Mouse (Mus musculus): ENCODE results near the gene Ppp4r1.

The Ppp4r1 gene

DNA sequence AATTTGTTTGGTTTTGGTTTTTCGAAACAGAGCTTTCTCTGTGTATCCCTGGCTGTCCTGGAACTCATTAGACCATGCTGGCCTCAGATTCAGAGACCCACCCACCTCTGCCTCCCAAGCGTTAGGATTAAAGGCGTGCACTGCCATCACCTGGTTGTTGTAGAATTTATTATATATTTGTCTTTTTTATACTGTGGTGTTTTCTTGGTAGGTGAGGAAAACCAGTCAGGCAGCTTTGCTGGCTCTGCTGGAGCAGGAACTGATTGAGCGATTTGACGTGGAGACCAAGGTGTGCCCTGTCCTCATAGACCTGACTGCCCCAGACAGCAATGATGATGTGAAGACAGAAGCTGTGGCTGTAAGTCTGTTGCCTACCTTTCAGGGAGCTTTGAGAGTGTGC is 28.7 kb downstream of the Ppp4r1 start:
- DNase-seq = no peak

DNA sequence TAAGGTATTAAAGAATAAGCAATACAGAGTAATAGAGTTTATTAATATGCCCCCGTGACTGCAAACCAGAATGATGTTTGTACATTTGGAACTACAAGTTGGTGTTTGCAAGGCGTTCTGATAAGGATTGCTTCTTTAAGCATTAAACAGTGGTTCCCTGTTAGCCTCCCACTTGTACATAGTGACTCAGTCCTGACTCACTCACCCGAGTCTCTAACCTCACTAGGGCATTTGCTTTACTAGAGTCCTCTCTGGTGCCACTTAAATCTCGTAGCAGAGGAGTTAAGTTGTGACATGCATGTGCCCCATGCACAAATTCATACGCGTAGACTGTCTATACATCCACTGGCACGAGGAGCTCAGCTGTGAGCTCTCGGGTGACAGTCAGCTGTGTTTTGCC is 31.4 kb downstream of the Ppp4r1 start:
- no peak for DNase-seq

- no peak for DNase-seq
Observed at GRCm38 (mm10) chr17:65820197-65820596, 37.8 kb downstream of the Ppp4r1 start.

- DNase-seq = no peak
Observed at GRCm38 (mm10) chr17:65822423-65822822, 40.0 kb downstream of the Ppp4r1 start.

- peak; percentile 36 for DNase-seq
Observed at GRCm38 (mm10) chr17:65824246-65824645, 41.9 kb downstream of the Ppp4r1 start.

DNA sequence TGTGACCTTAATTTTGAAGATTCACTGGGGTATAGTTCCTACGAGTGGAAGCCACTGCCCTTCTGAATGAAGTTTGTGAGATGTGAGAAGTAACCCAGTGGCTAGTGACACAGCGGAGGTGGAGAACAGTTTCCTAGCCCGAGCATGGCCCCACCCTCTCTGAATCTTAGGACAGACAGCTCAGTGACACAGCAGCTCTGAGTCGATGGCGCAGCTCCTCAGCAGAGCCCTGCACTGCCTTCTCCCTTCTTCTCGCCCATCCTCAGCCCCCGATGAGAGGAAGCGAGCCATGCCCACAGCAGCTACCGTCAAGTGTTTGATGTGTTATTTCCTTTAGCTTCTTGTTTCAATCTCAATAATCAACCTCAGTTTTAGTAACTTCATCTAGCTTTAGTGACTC is 43.9 kb downstream of the Ppp4r1 start:
- no peak for DNase-seq

- DNase-seq = no peak
Observed at GRCm38 (mm10) chr17:65827119-65827840, 44.9 kb downstream of the Ppp4r1 start.

GRCm38 (mm10) chr17:65827904-65828303 is 45.5 kb downstream of the Ppp4r1 start:
- DNase-seq = no peak

DNA sequence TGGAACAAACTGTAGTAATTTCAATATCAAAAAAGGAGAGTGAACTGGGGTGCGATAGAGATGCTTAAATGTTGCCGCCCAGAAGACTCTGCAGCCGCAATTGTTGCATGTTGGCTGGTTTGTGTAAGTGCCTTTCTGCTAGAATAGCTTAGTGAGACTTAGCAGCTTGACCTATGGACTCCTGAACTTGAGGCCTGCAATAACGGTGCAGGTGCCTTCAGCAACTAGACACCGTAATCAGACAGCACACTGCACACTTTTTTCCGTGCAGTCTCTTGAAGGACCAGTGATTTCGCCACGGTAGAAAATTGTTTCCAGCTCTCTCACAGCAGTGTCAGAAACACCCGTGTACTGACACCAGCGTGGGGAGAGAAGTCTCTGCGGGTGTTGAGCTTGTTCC is 46.6 kb downstream of the Ppp4r1 start:
- DNase-seq = peak; percentile 39

DNA sequence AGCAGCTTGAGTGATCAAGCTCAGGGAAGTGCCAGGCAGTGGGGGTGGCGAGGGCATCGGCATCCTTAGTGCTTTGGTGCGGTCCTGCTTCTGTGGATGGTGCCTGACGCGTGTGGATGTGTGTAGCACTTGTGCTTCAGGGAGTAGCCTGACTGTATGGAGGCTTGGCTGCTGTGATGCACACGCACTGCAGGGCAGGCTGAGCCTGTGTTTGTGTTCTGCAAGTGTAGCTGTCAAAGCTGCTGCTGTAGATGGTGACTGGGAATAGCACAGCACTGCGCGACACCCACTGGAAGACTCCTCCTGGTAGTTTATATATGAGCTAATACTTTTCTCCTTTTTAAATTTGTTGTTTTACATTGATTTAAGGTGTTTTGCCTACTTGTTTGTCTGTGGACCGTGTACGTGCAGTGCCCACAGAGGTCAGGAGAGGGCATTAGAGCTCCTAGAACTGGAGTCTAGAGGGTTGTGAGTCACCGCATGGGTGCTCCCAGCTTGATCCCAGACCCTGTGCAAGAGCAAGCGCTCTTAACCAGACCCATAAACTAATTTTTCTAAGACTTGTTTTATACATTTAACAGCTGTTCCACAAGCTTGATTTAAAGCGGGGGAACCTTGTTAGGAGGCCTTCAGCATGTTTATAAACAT is 48.0 kb downstream of the Ppp4r1 start:
- no peak for DNase-seq

DNA sequence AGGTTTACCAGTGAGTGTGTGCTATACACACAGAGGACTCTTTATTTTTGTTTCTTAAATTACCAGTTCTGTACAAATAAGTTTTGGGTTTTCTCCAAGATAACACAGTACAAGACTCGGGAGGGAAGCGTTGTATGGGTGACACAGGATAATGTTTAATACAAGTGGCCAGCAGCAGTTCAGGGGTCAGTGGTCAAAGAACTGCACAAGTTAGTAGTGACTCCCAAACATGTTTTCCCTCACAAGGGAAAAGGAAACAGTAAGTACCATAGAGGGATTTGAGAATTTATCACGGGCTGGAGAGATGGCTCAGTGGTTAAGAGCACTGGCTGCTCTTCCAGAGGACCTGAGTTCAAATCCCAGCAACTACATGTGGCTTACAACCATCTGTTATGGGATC is 51.5 kb downstream of the Ppp4r1 start:
- no peak for DNase-seq

- DNase-seq = no peak
Observed at GRCm38 (mm10) chr17:65836746-65837145, 54.4 kb downstream of the Ppp4r1 start.

DNA sequence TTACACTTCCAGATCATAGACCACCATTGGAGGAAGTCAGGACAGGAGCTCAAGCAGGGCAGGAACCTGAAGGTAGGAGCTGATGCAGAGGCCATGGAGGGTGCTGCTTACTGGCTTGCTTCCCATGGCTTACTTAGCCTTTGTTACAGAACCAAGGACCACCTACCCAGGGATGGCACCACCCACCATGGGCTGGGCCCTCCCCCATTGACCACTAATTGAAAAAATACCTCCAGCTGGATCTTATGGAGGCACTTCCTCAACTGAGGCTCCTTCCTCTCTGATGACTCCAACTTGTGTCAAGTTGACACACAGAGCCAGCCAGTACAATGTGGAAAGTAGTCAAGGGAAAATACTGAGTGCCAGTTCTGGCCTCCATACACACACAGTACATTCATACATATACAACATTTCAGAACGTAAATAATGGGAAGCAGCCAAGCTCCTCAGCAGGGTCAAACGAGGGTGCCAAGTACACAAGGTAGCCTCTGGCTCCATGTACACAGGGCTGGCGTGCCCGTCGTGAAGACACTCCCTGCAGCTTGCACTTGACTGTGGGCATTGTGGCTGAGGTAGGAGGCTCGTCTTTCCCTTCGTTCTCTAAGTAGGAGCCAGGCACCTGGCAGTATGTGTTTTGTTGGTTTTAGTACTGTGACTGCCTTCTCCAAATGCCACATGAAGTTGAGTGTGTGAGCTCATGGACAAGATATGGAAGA is 57.3 kb downstream of the Ppp4r1 start:
- DNase-seq = no peak

DNA sequence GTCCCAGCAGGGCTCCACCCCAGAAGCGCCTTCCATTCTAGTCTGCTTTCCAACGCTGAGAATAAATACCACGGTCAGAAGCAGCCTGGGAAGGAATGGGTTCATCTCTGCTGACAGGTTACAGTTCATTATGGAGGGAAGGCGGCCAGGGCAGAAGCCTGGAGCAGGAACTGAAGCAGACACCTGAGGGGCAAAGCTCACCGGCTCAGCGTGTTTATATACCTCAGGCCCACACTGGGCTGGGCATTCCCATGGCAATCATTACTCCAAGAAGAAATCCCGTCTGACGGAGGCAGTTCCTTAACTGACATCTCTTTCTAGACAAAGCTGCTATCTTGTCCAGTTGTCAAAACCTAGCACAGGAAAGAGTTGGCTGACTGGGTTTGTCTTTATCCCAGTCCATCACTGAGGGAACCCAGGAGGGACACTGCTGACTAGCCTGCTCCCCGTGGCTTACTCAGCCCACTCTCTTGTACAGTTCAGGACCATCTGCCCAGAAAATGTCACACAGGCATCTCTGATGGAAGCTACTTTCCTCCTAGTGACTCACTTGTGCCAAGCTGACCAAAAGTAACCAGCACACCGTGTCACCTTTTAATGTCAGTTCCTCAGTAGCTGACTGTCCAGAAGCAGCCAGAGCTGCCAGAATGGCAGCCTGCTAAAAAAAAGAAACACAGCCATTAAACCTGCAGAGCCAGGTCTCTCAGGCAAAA is 60.5 kb downstream of the Ppp4r1 start:
- peak; percentile 40 for DNase-seq

- DNase-seq = no peak
Observed at GRCm38 (mm10) chr17:65845423-65845822, 63.0 kb downstream of the Ppp4r1 start.

DNA sequence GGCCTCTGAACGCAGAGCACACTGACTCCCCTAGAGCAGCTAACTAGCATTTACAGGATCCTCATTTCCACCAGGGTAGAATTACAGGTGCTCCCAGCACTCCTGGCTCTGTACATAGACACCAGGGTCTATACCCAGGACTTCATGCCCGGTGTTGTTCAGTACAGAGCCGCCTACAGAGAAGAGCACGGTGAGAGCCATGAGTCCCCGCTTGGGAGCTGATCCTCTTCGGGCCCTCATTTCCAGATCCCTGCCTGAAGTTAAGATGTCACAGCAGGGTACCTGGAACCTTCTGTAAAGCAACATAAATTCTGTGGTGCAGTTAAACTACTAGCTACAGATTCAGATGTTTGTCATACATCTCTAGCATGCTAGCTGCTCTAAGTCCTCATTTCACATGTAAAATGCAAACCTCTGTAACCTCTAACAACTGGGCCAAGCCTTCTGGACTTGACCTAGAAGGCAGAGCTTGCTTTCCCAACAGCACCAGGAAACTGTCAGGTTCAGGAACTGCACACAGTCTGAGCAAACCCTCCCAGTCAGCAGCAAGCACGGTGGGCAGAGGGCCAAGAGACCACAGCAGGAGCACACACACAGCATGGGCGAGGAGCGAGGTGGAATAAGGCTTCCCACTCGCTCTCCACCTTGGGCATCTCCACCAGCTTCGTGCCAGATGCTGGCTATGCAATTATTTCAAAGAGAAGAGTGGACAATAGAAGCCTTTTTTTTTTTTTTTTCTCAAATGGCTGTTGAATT is 65.5 kb downstream of the Ppp4r1 start:
- no peak for DNase-seq

- no peak for DNase-seq
Observed at GRCm38 (mm10) chr17:65850487-65850886, 68.1 kb downstream of the Ppp4r1 start.

- no peak for DNase-seq
Observed at GRCm38 (mm10) chr17:65851749-65852148, 69.4 kb downstream of the Ppp4r1 start.

- no peak for DNase-seq
Observed at GRCm38 (mm10) chr17:65853326-65853725, 71.0 kb downstream of the Ppp4r1 start.

DNA sequence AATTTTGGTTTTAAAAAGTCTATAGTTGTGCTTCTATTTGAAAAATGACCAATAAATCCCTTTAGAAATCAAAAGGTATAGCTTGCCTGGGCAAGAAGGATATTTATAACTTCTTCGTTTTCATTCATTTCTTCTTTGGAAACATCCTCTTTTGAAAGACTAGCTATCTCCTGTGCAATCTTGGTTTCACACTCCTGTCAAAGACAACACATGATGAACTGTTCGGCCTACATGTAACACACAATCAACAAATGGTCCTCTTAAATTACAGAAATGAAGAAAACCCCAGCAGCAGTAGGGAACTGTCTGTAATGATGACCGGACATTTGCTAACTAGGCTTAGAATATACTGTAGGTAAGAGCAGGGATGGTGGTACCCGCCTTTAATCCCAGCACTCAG is 71.6 kb downstream of the Ppp4r1 start:
- DNase-seq = no peak

DNA sequence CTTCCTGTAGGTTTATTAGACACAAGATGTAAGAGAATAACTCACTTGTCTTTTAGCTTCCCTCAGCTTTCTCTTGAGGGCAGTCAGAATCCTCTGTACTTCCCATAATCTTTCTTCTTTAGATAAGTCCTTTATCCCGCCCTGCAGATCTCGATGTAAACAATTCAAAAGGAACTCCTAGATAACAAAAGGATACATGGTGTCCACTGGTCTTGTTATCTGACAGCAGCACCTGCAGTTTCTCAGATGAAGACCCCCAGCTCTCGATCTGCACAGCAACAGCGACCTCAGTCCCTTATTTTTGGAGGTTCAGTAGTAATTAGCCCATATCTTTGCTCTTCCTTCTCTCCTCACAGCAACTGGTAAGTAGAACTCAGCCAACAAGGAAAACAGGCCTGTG is 75.2 kb downstream of the Ppp4r1 start:
- no peak for DNase-seq

- DNase-seq = no peak
Observed at GRCm38 (mm10) chr17:65862579-65862978, 80.2 kb downstream of the Ppp4r1 start.

DNA sequence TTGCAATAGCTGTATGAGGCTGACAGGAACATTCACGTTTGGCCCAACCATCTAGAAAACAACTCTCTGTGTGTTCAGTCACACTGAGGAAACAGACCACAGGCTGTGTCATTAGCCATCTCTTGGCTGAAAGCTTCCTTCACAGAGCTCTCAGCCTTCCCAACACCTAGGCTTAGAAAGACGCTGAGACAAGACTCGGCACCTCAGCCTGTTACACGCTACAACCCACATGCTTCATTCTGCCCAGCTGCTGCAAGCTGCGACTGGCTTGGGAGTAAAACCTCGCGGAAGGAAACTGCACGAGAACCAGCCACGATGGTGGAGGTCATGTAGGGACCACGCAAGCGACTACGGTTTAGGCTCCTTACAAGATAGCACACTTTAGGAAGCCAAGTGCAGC is 81.5 kb downstream of the Ppp4r1 start:
- DNase-seq = no peak
